Mouse (Mus musculus) lung, postnatal 0 days (tissue): ENCODE results near the gene Slc22a18.

Experiments
- CTCF ChIP-seq: IDR thresholded peaks from 2 replicates; pipeline ENCODE4 v1.5.1; 2016; ENCODE audit warnings: antibody characterized with exemption, mild to moderate bottlenecking
- EP300 ChIP-seq: IDR thresholded peaks from 2 replicates; pipeline ENCODE4 v1.6.1; 2016; ENCODE audit warnings: antibody characterized with exemption, mild to moderate bottlenecking, control low read depth

- TF ChIP-seq CTCF (no peak), EP300 (no peak)
Observed at GRCm38 (mm10) chr7:143447130-143447529, 26.4 kb upstream of the Slc22a18 start.
